Mouse (Mus musculus) stomach, postnatal 0 days (tissue): ENCODE measurements at regions not wholly inside any gene's neighbourhood (a gene's known extent, or its start where the extent isn't known, plus 50 kb on each side); places are given as distances from the start of the nearest gene placed in this dataset.

Source experiments
- ATAC-seq: fragments of 200-750 bp; cut with Nextera tagmentation; 2 replicates; pipeline ENCODE4 v1.8.0; 2017; ENCODE audit not compliant: low FRiP score, low TSS enrichment
- DNase-seq: peaks from one replicate; pipeline ENCODE4 v3.0.0-alpha.2; 2016; ENCODE audit warnings: low spot score
- H3K27ac ChIP-seq: fragments of 300-500 bp; sonication (generic); replicated peaks from 2 replicates; pipeline ENCODE4 v1.5.1; 2014; ENCODE audit warnings: mild to moderate bottlenecking, control low read depth
- H3K27me3 ChIP-seq: fragments of 300-500 bp; sonication (generic); 2 replicates; pipeline ENCODE4 v1.6.1; 2014; ENCODE audit warnings: low read length; ENCODE audit not compliant: control insufficient read depth, insufficient read depth
- H3K36me3 ChIP-seq: fragments of 300-500 bp; sonication (generic); 2 replicates; pipeline ENCODE4 v1.6.1; 2014; ENCODE audit warnings: low read length, mixed read lengths; ENCODE audit not compliant: control insufficient read depth, insufficient read depth
- H3K4me1 ChIP-seq: fragments of 300-500 bp; sonication (generic); replicated peaks from 2 replicates; pipeline ENCODE4 v1.6.1; 2014; ENCODE audit warnings: antibody characterized with exemption; ENCODE audit not compliant: control insufficient read depth, insufficient read depth
- H3K4me2 ChIP-seq: fragments of 300-500 bp; sonication (generic); replicated peaks from 2 replicates; pipeline ENCODE4 v1.6.1; 2014; ENCODE audit warnings: low read depth, mild to moderate bottlenecking, control low read depth, moderate library complexity
- H3K4me3 ChIP-seq: fragments of 300-500 bp; sonication (generic); 2 replicates; pipeline ENCODE4 v1.5.1; 2014; ENCODE audit warnings: low read depth, low read length, control low read depth
- H3K9ac ChIP-seq: fragments of 300-500 bp; sonication (generic); 2 replicates; pipeline ENCODE4 v1.6.1; 2014; ENCODE audit warnings: mild to moderate bottlenecking, low read length, control low read depth, mixed read lengths
- H3K9me3 ChIP-seq: fragments of 300-500 bp; sonication (generic); 2 replicates; pipeline ENCODE4 v1.6.1; 2016; ENCODE audit warnings: low read length; ENCODE audit not compliant: control insufficient read depth
- CTCF ChIP-seq: IDR thresholded peaks from 2 replicates; pipeline ENCODE4 v1.5.1; 2016; ENCODE audit warnings: antibody characterized with exemption, low read depth, mild to moderate bottlenecking, moderate library complexity
- EP300 ChIP-seq: optimal IDR thresholded peaks from 2 replicates; pipeline ENCODE3; 2016; ENCODE audit warnings: antibody characterized with exemption
- WGBS: fragments of 180-500 bp; shearing (Covaris S2); extraction: QIAGEN DNeasy Blood & Tissue Kit; methylation state at CpG from one replicate; pipeline ENCODE4 v1.1.7; 2014; 5-methylcytosine and 5-hydroxymethylcytosine counted together

GRCm38 (mm10) chr15:63255736-63256135, 589.2 kb downstream of the Gsdmc2 start:
- no peak overlapping the region for H3K4me2 ChIP-seq
- H3K9ac ChIP-seq: no peak overlapping the region
- no peaks in the 10 kb centered on the region for H3K4me1 ChIP-seq
- 77% methylated on average over 2 of the region's 2 CpGs for WGBS
- ATAC-seq: no peak
- no peak overlapping the region for H3K27ac ChIP-seq
- no peak for TF ChIP-seq EP300
- TF ChIP-seq CTCF: no peak
- H3K9me3 ChIP-seq: no peaks in the 10 kb centered on the region
- no peak for DNase-seq
- no peak overlapping the region for H3K4me3 ChIP-seq
- H3K27me3 ChIP-seq: no peaks in the 10 kb centered on the region
- no peaks in the 10 kb centered on the region for H3K36me3 ChIP-seq

GRCm38 (mm10) chr15:63252781-63253340, 592.1 kb downstream of the Gsdmc2 start:
- H3K36me3 ChIP-seq: no peaks in the 10 kb centered on the region
- DNase-seq: no peak
- H3K9ac ChIP-seq: no peak overlapping the region
- no peak overlapping the region for H3K4me3 ChIP-seq
- WGBS: 29% methylated on average over 1 of the region's 1 CpGs
- H3K27me3 ChIP-seq: no peaks in the 10 kb centered on the region
- no peak for ATAC-seq
- TF ChIP-seq CTCF: no peak
- TF ChIP-seq EP300: no peak
- H3K27ac ChIP-seq: no peak overlapping the region
- H3K9me3 ChIP-seq: no peaks in the 10 kb centered on the region
- H3K4me2 ChIP-seq: no peak overlapping the region
- H3K4me1 ChIP-seq: no peaks in the 10 kb centered on the region

- 43% methylated on average over 3 of the region's 3 CpGs for WGBS
- ATAC-seq (no peak), DNase-seq (no peak)
- Histone ChIP-seq H3K4me3 (no peak overlapping the region), H3K4me1 (no peaks in the 10 kb centered on the region), H3K9me3 (no peaks in the 10 kb centered on the region), H3K27ac (no peak overlapping the region), H3K9ac (no peak overlapping the region), H3K4me2 (no peak overlapping the region), H3K36me3 (no peaks in the 10 kb centered on the region), H3K27me3 (no peaks in the 10 kb centered on the region)
- TF ChIP-seq EP300: no peak
- no peak for TF ChIP-seq CTCF
Measured at GRCm38 (mm10) chr15:63238601-63239000, 606.4 kb downstream of the Gsdmc2 start.

GRCm38 (mm10) chr15:63218393-63219060, 626.5 kb downstream of the Gsdmc2 start:
- Histone ChIP-seq H3K4me2 (no peak overlapping the region), H3K36me3 (no peaks in the 10 kb centered on the region), H3K9me3 (no peaks in the 10 kb centered on the region), H3K4me3 (no peak overlapping the region), H3K27ac (no peak overlapping the region), H3K4me1 (no peaks in the 10 kb centered on the region), H3K27me3 (no peaks in the 10 kb centered on the region), H3K9ac (no peak overlapping the region)
- ATAC-seq: no peak
- WGBS: 67% methylated on average over 2 of the region's 2 CpGs
- no peak for DNase-seq
- no peak for TF ChIP-seq EP300
- TF ChIP-seq CTCF: no peak

- no peak for ATAC-seq
- no peak for DNase-seq
- no peak overlapping the region for H3K27ac ChIP-seq
- H3K27me3 ChIP-seq: no peaks in the 10 kb centered on the region
- no peaks in the 10 kb centered on the region for H3K36me3 ChIP-seq
- TF ChIP-seq EP300: no peak
- no peak for TF ChIP-seq CTCF
- H3K4me1 ChIP-seq: no peaks in the 10 kb centered on the region
- H3K9ac ChIP-seq: no peak overlapping the region
- H3K4me2 ChIP-seq: no peak overlapping the region
- H3K4me3 ChIP-seq: no peak overlapping the region
- no peaks in the 10 kb centered on the region for H3K9me3 ChIP-seq
- 97% methylated on average over 1 of the region's 1 CpGs for WGBS
Measured at GRCm38 (mm10) chr15:63205150-63205549, 639.8 kb downstream of the Gsdmc2 start.

- ATAC-seq (no peak), DNase-seq (no peak)
- TF ChIP-seq CTCF (no peak), EP300 (no peak)
- H3K9me3 ChIP-seq: no peaks in the 10 kb centered on the region
- no peak overlapping the region for H3K4me3 ChIP-seq
- WGBS: 70% methylated on average over 2 of the region's 2 CpGs
- no peaks in the 10 kb centered on the region for H3K4me1 ChIP-seq
- no peak overlapping the region for H3K9ac ChIP-seq
- no peak overlapping the region for H3K4me2 ChIP-seq
- no peaks in the 10 kb centered on the region for H3K36me3 ChIP-seq
- no peaks in the 10 kb centered on the region for H3K27me3 ChIP-seq
- no peak overlapping the region for H3K27ac ChIP-seq
Measured at GRCm38 (mm10) chr15:63195031-63195430, 649.9 kb downstream of the Gsdmc2 start.
